Mouse (Mus musculus): Measurements from ENCODE around the gene Ndufs2. TPM values are rescaled to one million over a fixed set of nuclear protein-coding genes. Genes with fewer than 3 reads are reported as not detected.

The Ndufs2 gene
- polyA plus RNA-seq, 1 experiment from 2014 or later: 247 TPM

GRCm38 (mm10) chr1:171263666-171264461 lies 12.7 kb upstream of the Ndufs2 start:
- no peak for DNase-seq (ENCODE audit: low spot score)
- Histone ChIP-seq H3K4me2 (ENCODE audit: low read length) (peak overlapping the region; percentile 49; the same call in 1 of the 2 replicates), H3K4me1 (replicated peaks; ENCODE audit: control insufficient read depth, insufficient read depth, low read length) (peaks cover 9% of the 10 kb centered on the region), H3K27me3 (replicated peaks; ENCODE audit: control insufficient read depth, insufficient read depth, low read length) (no peaks in the 10 kb centered on the region), H3K9ac (ENCODE audit: low read length) (no peak overlapping the region), H3K4me3 (ENCODE audit: low read depth, low read length) (no peak overlapping the region), H3K36me3 (ENCODE audit: control insufficient read depth, insufficient read depth, low read length) (no peaks in the 10 kb centered on the region), H3K9me3 (ENCODE audit: control insufficient read depth, low read length) (no peaks in the 10 kb centered on the region), H3K27ac (ENCODE audit: low read depth) (peak overlapping the region; percentile 75)
- WGBS: 72% methylated on average over 3 of the region's 3 CpGs
- no peak for ATAC-seq (replicated peaks; ENCODE audit: low FRiP score, low TSS enrichment, low read depth)

- H3K9me3 ChIP-seq (ENCODE audit: control insufficient read depth, low read length): no peaks in the 10 kb centered on the region
- peak overlapping the region; percentile 49; the same call in 1 of the 2 replicates for H3K4me2 ChIP-seq (ENCODE audit: low read length)
- no peak overlapping the region for H3K9ac ChIP-seq (ENCODE audit: low read length)
- DNase-seq (ENCODE audit: low spot score) (peak; percentile 64), ATAC-seq (replicated peaks; ENCODE audit: low FRiP score, low TSS enrichment, low read depth) (peak; percentile 83)
- H3K27me3 ChIP-seq (replicated peaks; ENCODE audit: control insufficient read depth, insufficient read depth, low read length): no peaks in the 10 kb centered on the region
- WGBS: 7% methylated on average over 2 of the region's 2 CpGs
- peak overlapping the region; percentile 75 for H3K27ac ChIP-seq (ENCODE audit: low read depth)
- no peaks in the 10 kb centered on the region for H3K36me3 ChIP-seq (ENCODE audit: control insufficient read depth, insufficient read depth, low read length)
- H3K4me3 ChIP-seq (ENCODE audit: low read depth, low read length): 0 out of 2 replicates have a peak overlapping the region, but pooled peaks have one; percentile 18
- peaks cover 9% of the 10 kb centered on the region for H3K4me1 ChIP-seq (replicated peaks; ENCODE audit: control insufficient read depth, insufficient read depth, low read length)
These were observed 12.0 kb upstream of the Ndufs2 start for GRCm38 (mm10) chr1:171263185-171263611.

GRCm38 (mm10) chr1:171262594-171263130 lies 11.5 kb upstream of the Ndufs2 start:
- peaks cover 9% of the 10 kb centered on the region for H3K4me1 ChIP-seq (replicated peaks; ENCODE audit: control insufficient read depth, insufficient read depth, low read length)
- peak; percentile 73 for ATAC-seq (replicated peaks; ENCODE audit: low FRiP score, low TSS enrichment, low read depth)
- peak overlapping the region; percentile 49 for H3K4me2 ChIP-seq (ENCODE audit: low read length)
- H3K27me3 ChIP-seq (replicated peaks; ENCODE audit: control insufficient read depth, insufficient read depth, low read length): no peaks in the 10 kb centered on the region
- no peaks in the 10 kb centered on the region for H3K36me3 ChIP-seq (ENCODE audit: control insufficient read depth, insufficient read depth, low read length)
- peak overlapping the region; percentile 39; the same call in 1 of the 2 replicates for H3K9ac ChIP-seq (ENCODE audit: low read length)
- WGBS: 2% methylated on average over 8 of the region's 8 CpGs
- no peaks in the 10 kb centered on the region for H3K9me3 ChIP-seq (ENCODE audit: control insufficient read depth, low read length)
- peak overlapping the region; percentile 18 for H3K4me3 ChIP-seq (ENCODE audit: low read depth, low read length)
- peak; percentile 75 for DNase-seq (ENCODE audit: low spot score)
- peak overlapping the region; percentile 75 for H3K27ac ChIP-seq (ENCODE audit: low read depth)

- Histone ChIP-seq H3K9ac (ENCODE audit: low read length) (no peak overlapping the region), H3K4me1 (replicated peaks; ENCODE audit: control insufficient read depth, insufficient read depth, low read length) (peaks cover 9% of the 10 kb centered on the region), H3K4me3 (ENCODE audit: low read depth, low read length) (no peak overlapping the region), H3K9me3 (ENCODE audit: control insufficient read depth, low read length) (no peaks in the 10 kb centered on the region), H3K27me3 (replicated peaks; ENCODE audit: control insufficient read depth, insufficient read depth, low read length) (no peaks in the 10 kb centered on the region), H3K36me3 (ENCODE audit: control insufficient read depth, insufficient read depth, low read length) (peaks cover 6% of the 10 kb centered on the region; the same call in 1 of the 2 replicates), H3K4me2 (ENCODE audit: low read length) (no peak overlapping the region), H3K27ac (ENCODE audit: low read depth) (no peak overlapping the region)
- ATAC-seq (replicated peaks; ENCODE audit: low FRiP score, low TSS enrichment, low read depth): no peak
- WGBS: 60% methylated on average over 3 of the region's 3 CpGs
- no peak for DNase-seq (ENCODE audit: low spot score)
These were observed 9.1 kb upstream of the Ndufs2 start for GRCm38 (mm10) chr1:171260316-171260715.

GRCm38 (mm10) chr1:171258921-171259320 lies 7.7 kb upstream of the Ndufs2 start:
- H3K9ac ChIP-seq (ENCODE audit: low read length): no peak overlapping the region
- no peaks in the 10 kb centered on the region for H3K9me3 ChIP-seq (ENCODE audit: control insufficient read depth, low read length)
- no peak for ATAC-seq (replicated peaks; ENCODE audit: low FRiP score, low TSS enrichment, low read depth)
- WGBS: 82% methylated on average over 17 of the region's 17 CpGs
- no peak overlapping the region for H3K4me2 ChIP-seq (ENCODE audit: low read length)
- peaks cover 9% of the 10 kb centered on the region for H3K4me1 ChIP-seq (replicated peaks; ENCODE audit: control insufficient read depth, insufficient read depth, low read length)
- H3K27me3 ChIP-seq (replicated peaks; ENCODE audit: control insufficient read depth, insufficient read depth, low read length): no peaks in the 10 kb centered on the region
- no peak overlapping the region for H3K27ac ChIP-seq (ENCODE audit: low read depth)
- H3K36me3 ChIP-seq (ENCODE audit: control insufficient read depth, insufficient read depth, low read length): peaks cover 6% of the 10 kb centered on the region; the same call in 1 of the 2 replicates
- no peak overlapping the region for H3K4me3 ChIP-seq (ENCODE audit: low read depth, low read length)
- DNase-seq (ENCODE audit: low spot score): no peak

- whole genome bisulfite sequencing: 86% methylated on average over 9 of the region's 9 CpGs
These were observed 6.6 kb upstream of the Ndufs2 start for GRCm38 (mm10) chr1:171257781-171258180.

GRCm38 (mm10) chr1:171256937-171257548 lies 5.9 kb upstream of the Ndufs2 start:
- Histone ChIP-seq H3K36me3 (ENCODE audit: control insufficient read depth, insufficient read depth, low read length) (peaks cover 6% of the 10 kb centered on the region; the same call in 1 of the 2 replicates), H3K9me3 (ENCODE audit: control insufficient read depth, low read length) (no peaks in the 10 kb centered on the region), H3K27ac (ENCODE audit: low read depth) (no peak overlapping the region), H3K4me3 (ENCODE audit: low read depth, low read length) (no peak overlapping the region), H3K4me2 (ENCODE audit: low read length) (no peak overlapping the region), H3K27me3 (replicated peaks; ENCODE audit: control insufficient read depth, insufficient read depth, low read length) (no peaks in the 10 kb centered on the region), H3K9ac (ENCODE audit: low read length) (no peak overlapping the region), H3K4me1 (replicated peaks; ENCODE audit: control insufficient read depth, insufficient read depth, low read length) (peaks cover 5% of the 10 kb centered on the region)
- peak; percentile 79 for DNase-seq (ENCODE audit: low spot score)
- no peak for ATAC-seq (replicated peaks; ENCODE audit: low FRiP score, low TSS enrichment, low read depth)
- WGBS: 64% methylated on average over 15 of the region's 15 CpGs

More at GRCm38 (mm10) chr1:171257781-171258180, 6.6 kb upstream of the Ndufs2 start:
- Histone ChIP-seq H3K4me1 (replicated peaks; ENCODE audit: control insufficient read depth, insufficient read depth, low read length) (peaks cover 9% of the 10 kb centered on the region), H3K27ac (ENCODE audit: low read depth) (no peak overlapping the region), H3K9me3 (ENCODE audit: control insufficient read depth, low read length) (no peaks in the 10 kb centered on the region), H3K4me2 (ENCODE audit: low read length) (no peak overlapping the region), H3K9ac (ENCODE audit: low read length) (no peak overlapping the region), H3K36me3 (ENCODE audit: control insufficient read depth, insufficient read depth, low read length) (peaks cover 6% of the 10 kb centered on the region; the same call in 1 of the 2 replicates), H3K27me3 (replicated peaks; ENCODE audit: control insufficient read depth, insufficient read depth, low read length) (no peaks in the 10 kb centered on the region), H3K4me3 (ENCODE audit: low read depth, low read length) (no peak overlapping the region)
- ATAC-seq (replicated peaks; ENCODE audit: low FRiP score, low TSS enrichment, low read depth) (no peak), DNase-seq (ENCODE audit: low spot score) (no peak)

- no peak overlapping the region for H3K9ac ChIP-seq (ENCODE audit: low read length)
- peaks cover 8% of the 10 kb centered on the region for H3K4me1 ChIP-seq (replicated peaks; ENCODE audit: control insufficient read depth, insufficient read depth, low read length)
- DNase-seq (ENCODE audit: low spot score) (no peak), ATAC-seq (replicated peaks; ENCODE audit: low FRiP score, low TSS enrichment, low read depth) (no peak)
- no peak overlapping the region for H3K4me2 ChIP-seq (ENCODE audit: low read length)
- no peak overlapping the region for H3K4me3 ChIP-seq (ENCODE audit: low read depth, low read length)
- peaks cover 6% of the 10 kb centered on the region; the same call in 1 of the 2 replicates for H3K36me3 ChIP-seq (ENCODE audit: control insufficient read depth, insufficient read depth, low read length)
- H3K9me3 ChIP-seq (ENCODE audit: control insufficient read depth, low read length): no peaks in the 10 kb centered on the region
- no peaks in the 10 kb centered on the region for H3K27me3 ChIP-seq (replicated peaks; ENCODE audit: control insufficient read depth, insufficient read depth, low read length)
- 89% methylated on average over 24 of the region's 24 CpGs for WGBS
- H3K27ac ChIP-seq (ENCODE audit: low read depth): no peak overlapping the region
These were observed 5.1 kb upstream of the Ndufs2 start for GRCm38 (mm10) chr1:171256095-171256818.

All from intestine, embryonic 14.5 days (tissue).